Mouse (Mus musculus): ENCODE results near the gene Aifm1.

The Aifm1 gene

DNA sequence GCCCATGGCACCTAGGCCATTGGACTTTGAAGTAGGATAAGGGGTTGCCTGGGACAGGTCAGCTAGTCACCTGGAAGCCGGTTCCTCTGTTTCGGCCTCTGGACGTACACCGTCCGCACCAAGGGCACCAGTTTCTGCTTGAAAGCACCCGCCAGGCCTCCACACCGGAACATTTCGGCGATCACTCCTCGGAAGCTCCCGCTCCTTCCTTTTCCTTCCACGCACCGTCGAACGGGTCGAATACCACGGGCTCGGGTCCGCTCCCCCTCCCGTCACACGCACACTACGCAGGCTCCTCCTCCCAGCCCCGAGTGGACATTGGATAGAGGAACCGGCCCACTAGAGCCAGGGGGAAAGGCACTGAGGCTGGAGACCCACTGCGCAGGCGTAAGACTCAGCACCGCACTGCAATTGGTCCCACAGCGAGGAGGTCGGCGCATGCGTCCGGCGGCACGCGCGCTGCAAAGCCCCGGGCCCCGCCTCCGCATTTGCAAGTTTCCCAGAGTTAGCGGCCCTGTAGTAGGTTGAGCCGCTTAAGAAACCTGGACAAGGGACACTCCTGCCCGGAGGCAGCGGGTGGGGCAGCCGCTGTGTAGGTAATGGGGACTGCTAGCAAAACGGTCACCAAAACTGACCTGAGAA lies at the start of gene Aifm1:
Gene Aifm1 (minus strand): TSS at position 398 of the 642 bp plus-strand sequence.
- peak; percentile 95 for DNase-seq (ENCODE audit: low read depth, low spot score)

- DNase-seq (ENCODE audit: low read depth, low spot score): peak; percentile 79
Observed at GRCm38 (mm10) chrX:48532175-48532574, 18.8 kb upstream of the Aifm1 start.

GRCm38 (mm10) chrX:48526435-48526834 lies 13.1 kb upstream of the Aifm1 start:
- DNase-seq (ENCODE audit: low read depth, low spot score): no peak

DNA sequence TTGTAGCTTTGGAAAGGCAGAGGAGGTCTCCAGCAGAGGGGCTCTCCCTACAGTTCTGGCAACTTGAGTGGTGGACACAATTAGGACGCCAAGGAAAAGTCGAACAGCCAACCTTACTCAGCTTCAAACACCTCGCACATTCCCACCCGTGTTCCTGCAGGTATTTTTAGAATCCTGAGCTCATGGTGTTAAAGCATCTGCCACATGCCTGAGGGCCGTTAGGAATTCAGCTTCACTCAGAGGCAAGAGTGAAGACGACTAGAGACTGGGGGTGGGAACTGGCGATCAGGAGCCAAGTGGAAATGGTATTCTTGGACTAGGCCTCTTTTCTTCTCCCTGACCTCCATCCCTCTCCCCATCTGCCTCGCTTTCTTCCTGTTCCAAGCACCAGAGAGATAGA lies 12.5 kb upstream of the Aifm1 start:
- no peak for DNase-seq (ENCODE audit: low read depth, low spot score)

GRCm38 (mm10) chrX:48525332-48525731 lies 12.0 kb upstream of the Aifm1 start:
- DNase-seq (ENCODE audit: low read depth, low spot score): no peak

DNA sequence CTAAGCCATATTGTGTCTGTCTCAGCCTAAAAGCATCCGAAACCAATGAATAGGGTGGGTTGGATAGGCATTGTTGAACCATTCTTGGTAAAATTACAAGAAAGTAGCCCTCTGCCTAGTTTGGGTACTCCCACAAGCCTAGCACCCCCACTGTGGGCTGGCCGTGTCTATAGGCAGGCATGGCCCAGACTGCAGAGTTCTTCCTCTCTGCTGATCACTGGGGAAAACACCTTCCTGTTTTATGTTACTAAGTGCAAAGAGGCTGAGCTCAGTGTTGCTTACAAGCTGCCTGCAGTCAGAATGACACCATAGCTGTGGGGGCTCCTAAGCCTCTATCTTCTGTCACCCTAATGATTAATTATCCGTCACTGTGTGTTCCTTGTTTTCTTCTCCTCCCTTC lies 10.1 kb upstream of the Aifm1 start:
- DNase-seq (ENCODE audit: low read depth, low spot score): peak; percentile 16

DNA sequence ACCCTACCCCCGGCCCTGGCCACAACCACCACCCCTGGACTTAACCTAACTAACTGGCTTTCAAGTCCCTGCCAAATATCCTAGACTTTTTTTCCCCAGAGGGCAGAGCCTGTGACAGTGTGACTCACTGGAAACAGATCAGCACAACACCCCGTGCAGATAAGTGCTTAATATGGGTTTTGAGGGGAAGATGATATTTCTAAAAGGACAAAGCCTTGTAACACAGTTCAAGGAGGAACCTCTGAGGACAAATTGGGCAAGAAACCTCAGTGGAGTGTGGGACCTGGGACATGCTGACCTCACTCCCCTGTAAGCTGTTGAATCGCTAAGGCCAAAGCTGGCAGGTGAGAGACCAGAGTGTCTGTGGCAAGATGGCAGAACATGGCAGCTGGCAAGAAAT lies 8.3 kb upstream of the Aifm1 start:
- no peak for DNase-seq (ENCODE audit: low read depth, low spot score)

DNA sequence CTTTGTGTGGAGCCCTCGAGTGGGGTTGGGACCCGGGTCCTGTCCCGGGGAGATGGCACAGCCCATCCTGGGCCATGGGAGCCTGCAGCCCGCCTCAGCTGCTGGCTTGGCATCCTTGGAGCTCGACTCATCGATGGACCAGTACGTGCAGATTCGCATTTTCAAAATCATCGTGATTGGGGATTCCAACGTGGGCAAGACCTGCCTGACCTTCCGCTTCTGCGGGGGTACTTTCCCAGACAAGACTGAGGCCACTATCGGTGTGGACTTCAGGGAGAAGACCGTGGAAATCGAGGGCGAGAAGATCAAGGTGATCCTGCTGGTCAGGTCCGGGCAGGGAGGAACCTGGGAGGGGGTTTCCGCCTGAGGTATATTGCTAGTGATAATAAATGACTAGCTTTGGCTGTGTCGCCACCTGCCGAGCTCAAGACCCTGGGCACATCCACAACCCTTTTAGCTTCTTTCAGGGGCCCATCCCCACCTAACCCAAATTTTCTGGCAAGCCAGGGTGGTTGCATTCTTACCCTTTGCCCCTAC lies 6.3 kb upstream of the Aifm1 start:
- DNase-seq (ENCODE audit: low read depth, low spot score): peak; percentile 20

GRCm38 (mm10) chrX:48518808-48519548 lies 5.6 kb upstream of the Aifm1 start, which contains the start of gene Rab33a:
Gene Rab33a, plus strand, starts transcription at chrX:48519285.
- DNase-seq (ENCODE audit: low read depth, low spot score): peak; percentile 47

DNA sequence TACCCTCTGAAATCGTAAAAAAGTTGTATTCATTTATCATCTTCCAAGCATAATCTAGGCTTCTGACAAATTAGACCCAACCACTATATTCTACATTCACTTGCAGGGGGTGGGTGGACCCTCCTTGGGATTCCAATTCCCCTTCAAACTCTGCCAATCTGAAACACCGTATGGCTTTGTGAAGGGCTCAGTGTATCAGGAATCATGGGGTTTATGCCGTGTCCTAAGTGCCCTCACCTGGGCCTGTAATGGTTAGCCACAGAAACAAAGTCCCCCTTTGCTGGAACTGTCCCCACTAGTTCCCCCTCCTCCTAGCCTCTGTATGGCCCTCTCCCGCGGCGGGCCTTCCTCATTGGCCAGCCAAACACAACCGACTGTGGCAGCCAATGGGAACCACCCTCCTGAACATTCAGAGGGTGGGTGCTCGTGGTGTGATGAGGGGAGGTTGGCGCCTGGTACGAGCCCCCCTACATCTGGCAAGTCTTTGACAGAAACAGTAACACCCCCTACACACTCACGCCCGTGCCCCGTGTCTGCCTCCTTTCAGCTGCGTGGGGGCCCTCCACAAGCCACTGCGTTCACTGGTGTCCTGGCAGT lies 4.9 kb upstream of the Aifm1 start:
- no peak for DNase-seq (ENCODE audit: low read depth, low spot score)

DNA sequence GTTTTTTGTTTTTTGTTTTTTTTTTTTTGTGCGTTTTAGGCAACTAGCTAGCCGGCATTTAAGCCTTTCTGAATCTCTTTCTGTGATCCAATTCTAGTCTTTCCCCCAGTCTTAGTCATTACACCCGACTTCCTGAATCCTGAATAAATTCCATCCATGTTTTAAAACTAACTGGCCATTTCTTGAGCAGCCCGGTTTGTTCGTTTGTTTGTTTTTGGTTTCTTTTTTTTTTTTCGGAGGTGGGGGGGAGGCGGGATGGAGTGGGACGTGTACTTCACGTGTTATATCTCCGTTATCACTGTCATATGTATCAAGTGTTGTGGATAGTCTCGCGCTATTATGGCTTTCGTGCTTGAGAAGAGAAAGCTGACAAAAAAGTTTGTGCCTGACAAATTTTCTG lies 461 bp upstream of the Aifm1 start:
- DNase-seq (ENCODE audit: low read depth, low spot score): peak; percentile 50

- DNase-seq (ENCODE audit: low read depth, low spot score): peak; percentile 18
Observed at GRCm38 (mm10) chrX:48493763-48494162, 19.6 kb downstream of the Aifm1 start.

GRCm38 (mm10) chrX:48481687-48482086 lies 31.7 kb downstream of the Aifm1 start:
- no peak for DNase-seq (ENCODE audit: low read depth, low spot score)

DNA sequence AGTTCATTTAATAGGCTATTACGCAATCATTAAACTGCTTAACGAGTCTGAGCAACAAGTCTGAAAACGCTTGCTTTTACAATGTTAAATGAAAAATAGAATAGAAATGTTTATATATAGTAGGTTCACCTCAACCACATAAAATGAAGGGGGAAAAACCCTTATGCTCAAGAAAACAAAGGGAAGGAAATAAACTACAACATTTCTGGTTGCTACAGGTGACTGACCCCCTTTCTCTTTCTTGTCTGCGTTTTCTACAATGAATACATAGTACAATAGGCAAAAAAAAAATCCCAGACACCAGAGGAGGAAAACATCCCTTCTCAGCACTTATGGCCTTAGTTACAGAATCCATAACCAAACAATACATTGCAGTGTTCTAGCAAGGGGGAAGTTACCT lies 32.3 kb downstream of the Aifm1 start:
- DNase-seq (ENCODE audit: low read depth, low spot score): peak; percentile 37

GRCm38 (mm10) chrX:48467355-48467946 lies 45.9 kb downstream of the Aifm1 start:
- no peak for DNase-seq (ENCODE audit: low read depth, low spot score)

- no peak for DNase-seq (ENCODE audit: low read depth, low spot score)
Observed at GRCm38 (mm10) chrX:48466174-48466573, 47.2 kb downstream of the Aifm1 start.

- DNase-seq (ENCODE audit: low read depth, low spot score): no peak
Observed at GRCm38 (mm10) chrX:48464436-48464835, 48.9 kb downstream of the Aifm1 start.

GRCm38 (mm10) chrX:48463636-48464035 lies 49.7 kb downstream of the Aifm1 start:
- no peak for DNase-seq (ENCODE audit: low read depth, low spot score)

- DNase-seq (ENCODE audit: low read depth, low spot score): peak; percentile 79
Observed at GRCm38 (mm10) chrX:48462754-48463507, 50.4 kb downstream of the Aifm1 start, which contains the start of gene Elf4. Gene Elf4, minus strand, starts transcription at chrX:48463132.

DNA sequence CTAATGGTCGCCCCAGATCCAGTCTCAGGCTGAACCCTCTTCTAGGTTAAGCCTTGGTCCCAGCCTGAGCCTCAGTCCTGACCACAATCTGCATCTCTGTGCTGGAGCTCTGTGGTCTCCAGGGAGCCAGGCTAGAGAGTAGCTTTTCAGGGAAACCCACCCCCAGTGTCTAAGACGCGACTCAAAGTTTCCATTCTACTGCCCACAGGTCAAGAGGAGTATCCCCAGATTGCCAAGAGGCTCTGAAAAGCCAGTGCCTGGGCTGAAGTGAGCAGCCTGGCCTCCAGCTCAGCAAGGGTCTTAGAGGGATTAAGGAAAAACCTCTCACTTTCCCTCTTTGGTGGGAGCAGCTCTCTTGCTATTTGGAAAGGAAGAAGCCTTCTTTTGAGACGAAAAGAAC lies 51.1 kb downstream of the Aifm1 start:
- DNase-seq (ENCODE audit: low read depth, low spot score): no peak

GRCm38 (mm10) chrX:48461006-48461405 lies 52.4 kb downstream of the Aifm1 start:
- no peak for DNase-seq (ENCODE audit: low read depth, low spot score)
